Mouse (Mus musculus) urinary bladder, postnatal 36 days (tissue): ENCODE results near the gene Ccdc34.

Experiments
- DNase-seq, 2 experiments: peaks; one replicate each; pipeline ENCODE4 v3.0.0; 2022; ENCODE audit warnings: low spot score in 2 of 2, mixed read lengths in 1 of 2

Ccdc34 gene

GRCm38 (mm10) chr2:110177879-110178278 lies 160.3 kb downstream of the Ccdc34 start:
- DNase-seq, result peak in 1 of 2 experiments; percentile 50

- peak in 1 of 2 experiments; percentile 38 for DNase-seq
Observed at GRCm38 (mm10) chr2:110179669-110180315, 162.2 kb downstream of the Ccdc34 start.

- DNase-seq, result no peak
Observed at GRCm38 (mm10) chr2:110180316-110180670, 162.7 kb downstream of the Ccdc34 start.

- no peak for DNase-seq
Observed at GRCm38 (mm10) chr2:110181666-110182065, 164.0 kb downstream of the Ccdc34 start.

GRCm38 (mm10) chr2:110182248-110182647 lies 164.6 kb downstream of the Ccdc34 start:
- no peak for DNase-seq

- DNase-seq, result no peak
Observed at GRCm38 (mm10) chr2:110182795-110183486, 165.3 kb downstream of the Ccdc34 start.

- no peak for DNase-seq
Observed at GRCm38 (mm10) chr2:110184071-110184470, 166.5 kb downstream of the Ccdc34 start.

GRCm38 (mm10) chr2:110186427-110186980 lies 168.9 kb downstream of the Ccdc34 start:
- peak in 1 of 2 experiments; percentile 64 for DNase-seq

- no peak for DNase-seq
Observed at GRCm38 (mm10) chr2:110188696-110189397, 171.2 kb downstream of the Ccdc34 start.

- no peak for DNase-seq
Observed at GRCm38 (mm10) chr2:110190416-110190815, 172.8 kb downstream of the Ccdc34 start.

- no peak for DNase-seq
Observed at GRCm38 (mm10) chr2:110191186-110191690, 173.6 kb downstream of the Ccdc34 start.

GRCm38 (mm10) chr2:110191965-110192701 lies 174.5 kb downstream of the Ccdc34 start:
- peak; percentile 81 to 93 for DNase-seq

GRCm38 (mm10) chr2:110192702-110193312 lies 175.2 kb downstream of the Ccdc34 start:
- no peak for DNase-seq

- no peak for DNase-seq
Observed at GRCm38 (mm10) chr2:110196551-110196950, 178.9 kb downstream of the Ccdc34 start.

- DNase-seq, result no peak
Observed at GRCm38 (mm10) chr2:110199648-110200047, 182.0 kb downstream of the Ccdc34 start.

- no peak for DNase-seq
Observed at GRCm38 (mm10) chr2:110201770-110202169, 184.2 kb downstream of the Ccdc34 start.

- no peak for DNase-seq
Observed at GRCm38 (mm10) chr2:110202716-110203497, 185.3 kb downstream of the Ccdc34 start.

- no peak for DNase-seq
Observed at GRCm38 (mm10) chr2:110204169-110204568, 186.6 kb downstream of the Ccdc34 start.

GRCm38 (mm10) chr2:110204705-110205318 lies 187.2 kb downstream of the Ccdc34 start:
- DNase-seq, result peak; percentile 54 to 69
